Mouse (Mus musculus) kidney, adult 9 months (tissue): ENCODE data around the gene Fam217a.
"Not testable (repeated sequence)": the region's sequence is repeated elsewhere in the genome, so short reads cannot be mapped to it uniquely, and the experiment has no call there.

Source experiments
- DNase-seq: peaks from one replicate; pipeline ENCODE4 v3.0.0; 2022

The Fam217a gene

GRCm38 (mm10) chr13:34924210-34924609 lies at the start of gene Fam217a, which contains the start of gene 4933417A18Rik:
Gene Fam217a (minus strand): TSS chr13:34924310.
Gene 4933417A18Rik (plus strand): TSS chr13:34924409.
- no peak for DNase-seq

GRCm38 (mm10) chr13:34973770-34974169 lies 49.7 kb upstream of the Fam217a start:
- peak; percentile 39 for DNase-seq

GRCm38 (mm10) chr13:34973149-34973548 lies 49.0 kb upstream of the Fam217a start:
- DNase-seq = peak; percentile 66

- peak; percentile 55 for DNase-seq
Observed at GRCm38 (mm10) chr13:34972456-34972855, 48.3 kb upstream of the Fam217a start.

GRCm38 (mm10) chr13:34965647-34966046 lies 41.5 kb upstream of the Fam217a start:
- DNase-seq = peak; percentile 41

GRCm38 (mm10) chr13:34964866-34965265 lies 40.8 kb upstream of the Fam217a start:
- DNase-seq = peak; percentile 60

GRCm38 (mm10) chr13:34964419-34964818 lies 40.3 kb upstream of the Fam217a start:
- peak; percentile 42 for DNase-seq

GRCm38 (mm10) chr13:34963511-34964397 lies 39.6 kb upstream of the Fam217a start, which contains the start of gene Eci3:
Gene Eci3 (minus strand): TSS chr13:34963810.
- peak; percentile 96 for DNase-seq

GRCm38 (mm10) chr13:34960996-34961770 lies 37.1 kb upstream of the Fam217a start:
- DNase-seq = peak; percentile 82

- not testable (repeated sequence) for DNase-seq
Observed at GRCm38 (mm10) chr13:34958158-34958557, 34.0 kb upstream of the Fam217a start.

GRCm38 (mm10) chr13:34956901-34957300 lies 32.8 kb upstream of the Fam217a start:
- no peak for DNase-seq

GRCm38 (mm10) chr13:34951437-34951836 lies 27.3 kb upstream of the Fam217a start:
- DNase-seq = not testable (repeated sequence)

GRCm38 (mm10) chr13:34942370-34942769 lies 18.3 kb upstream of the Fam217a start:
- DNase-seq = no peak

GRCm38 (mm10) chr13:34934931-34935644 lies 11.0 kb upstream of the Fam217a start:
- no peak for DNase-seq

GRCm38 (mm10) chr13:34916520-34917167 lies 7.5 kb downstream of the Fam217a start:
- peak; percentile 20 for DNase-seq

GRCm38 (mm10) chr13:34914614-34915013 lies 9.5 kb downstream of the Fam217a start:
- no peak for DNase-seq

GRCm38 (mm10) chr13:34892871-34893270 lies 31.2 kb downstream of the Fam217a start:
- no peak for DNase-seq

- no peak for DNase-seq
Observed at GRCm38 (mm10) chr13:34876481-34876880, 47.6 kb downstream of the Fam217a start.

- DNase-seq = peak; percentile 67
Observed at GRCm38 (mm10) chr13:34875741-34876445, 48.2 kb downstream of the Fam217a start.

GRCm38 (mm10) chr13:34875166-34875710 lies 48.9 kb downstream of the Fam217a start, which contains the start of gene Prpf4b:
Gene Prpf4b (plus strand): TSS chr13:34875302.
- DNase-seq = peak; percentile 93

GRCm38 (mm10) chr13:34874736-34875135 lies 49.4 kb downstream of the Fam217a start:
- DNase-seq = peak; percentile 48
